Comparison of ENCODE assay signal across 18 mouse cellular contexts in genomic region chr17:4328810-4329209, GRCm38 (mm10).
"Had no signal": no experiment of that assay in that cellular context is flagged by ENCODE, and none has a peak within 500 bp of the region (broad histone marks: within the 10 kb centered on the region; RNA-seq: fewer than 3 reads in every experiment).

No protein-coding gene starts in this region.

- ATAC-seq: midbrain, embryonic 16.5 days had no signal

- H3K4me1 ChIP-seq: midbrain, embryonic 10.5 days; neural tube, embryonic 13.5 days; neural tube, embryonic 15.5 days had no signal

- H3K27ac ChIP-seq: midbrain, embryonic 10.5 days; midbrain, embryonic 12.5 days; neural tube, embryonic 13.5 days; neural tube, embryonic 15.5 days had no signal

- H3K9ac ChIP-seq: lung, embryonic 14.5 days; midbrain, embryonic 12.5 days; neural tube, embryonic 13.5 days; neural tube, embryonic 15.5 days had no signal

- H3K4me3 ChIP-seq: midbrain, embryonic 10.5 days; midbrain, embryonic 12.5 days; myocyte; neural tube, embryonic 13.5 days; neural tube, embryonic 15.5 days had no signal

- H3K9me3 ChIP-seq: midbrain, embryonic 10.5 days; midbrain, embryonic 12.5 days; neural tube, embryonic 13.5 days; neural tube, embryonic 15.5 days had no signal

- H3K36me3 ChIP-seq: midbrain, embryonic 10.5 days; midbrain, embryonic 12.5 days; neural tube, embryonic 13.5 days; neural tube, embryonic 15.5 days had no signal

- DNase-seq: lung, adult 18-20 months; lung, embryonic 14.5 days; lung, postnatal 10 days; lung, postnatal 4 days; midbrain, embryonic 14.5 days; right cerebral cortex, adult 18-20 months; right cerebral cortex, postnatal 25 days; right cerebral cortex, postnatal 4 days; spleen, adult 18-20 months; thymus, adult 18-20 months; thymus, postnatal 14 days; thymus, postnatal 36 days had no signal

- H3K27me3 ChIP-seq: midbrain, embryonic 12.5 days; neural tube, embryonic 13.5 days; neural tube, embryonic 15.5 days had no signal

- H3K4me2 ChIP-seq: lung, embryonic 14.5 days; midbrain, embryonic 12.5 days; neural tube, embryonic 13.5 days; neural tube, embryonic 15.5 days had no signal
